ENCODE assay signal across 9 mouse cellular contexts in genomic region chr15:83084022-83084640, GRCm38 (mm10). TPM values are rescaled to one million over a fixed set of nuclear protein-coding genes. Genes with fewer than 3 reads are reported as not detected.
DNase-seq lines count a peak whose midpoint lies in the region; ATAC-seq and TF ChIP-seq lines count a peak whose summit lies in the region.
"Had no signal": no experiment of that assay in that cellular context is flagged by ENCODE, and none has a peak within 500 bp of the region (broad histone marks: within the 10 kb centered on the region; RNA-seq: fewer than 3 reads in every experiment).

No protein-coding gene starts in this region.

- no peak overlapping the region for H3K27ac ChIP-seq in left cerebral cortex, adult 2 months
- H3K27ac ChIP-seq in liver, postnatal 0 days (ENCODE audit: low read depth): no peak overlapping the region
- H3K27ac ChIP-seq: limb, embryonic 12.5 days had no signal

- H3K9me3 ChIP-seq in liver, postnatal 0 days (ENCODE audit: low read length): no peaks in the 10 kb centered on the region
- H3K9me3 ChIP-seq: limb, embryonic 12.5 days had no signal

- no peaks in the 10 kb centered on the region for H3K36me3 ChIP-seq in liver, postnatal 0 days (replicated peaks; ENCODE audit: insufficient read depth, low read length)
- H3K36me3 ChIP-seq: limb, embryonic 12.5 days had no signal

- intact Hi-C loops in heart, postnatal 25 days (cut with DNase I): no loop called here
- intact Hi-C loops in left cerebral cortex, adult 2 months (cut with DNase I): no loop called here

- H3K4me2 ChIP-seq in liver, postnatal 0 days (ENCODE audit: low read depth, low read length): no peak overlapping the region
- H3K4me2 ChIP-seq: limb, embryonic 12.5 days had no signal

- H3K4me3 ChIP-seq in left cerebral cortex, adult 2 months: no peak overlapping the region
- H3K4me3 ChIP-seq in liver, postnatal 0 days (ENCODE audit: low read depth, low read length): no peak overlapping the region
- H3K4me3 ChIP-seq: limb, embryonic 12.5 days had no signal

- no peak for TF ChIP-seq EP300 in liver, postnatal 0 days (IDR thresholded peaks at IDR 0.05; ENCODE audit: low read depth)

- TF ChIP-seq CTCF in left cerebral cortex, adult 2 months (IDR thresholded peaks at IDR 0.05): no peak
- TF ChIP-seq CTCF in liver, postnatal 0 days (IDR thresholded peaks at IDR 0.05; ENCODE audit: low read depth): no peak

- peak; percentile 23 for DNase-seq in adrenal gland, postnatal 14 days
- DNase-seq in adrenal gland, adult 8-10 months: no peak
- DNase-seq in NIH3T3 (ENCODE audit: low read depth): peak; percentile 39
- peak; percentile 26 for DNase-seq in heart, postnatal 25 days (ENCODE audit: low spot score)
- peak; percentile 24 to 51 for DNase-seq in left cerebral cortex, adult 2 months (ENCODE audit: extremely low spot score in 1 of 2, low spot score in 2 of 2)
- DNase-seq in thymus, postnatal 4 days: peak; percentile 34
- no peak for DNase-seq in liver, postnatal 0 days
- no peak for DNase-seq in lung, postnatal 4 days

- no peak overlapping the region for H3K9ac ChIP-seq in liver, postnatal 0 days (replicated peaks)
- H3K9ac ChIP-seq: limb, embryonic 12.5 days had no signal

- no peak for ATAC-seq in liver, postnatal 0 days

- peaks cover 6% of the 10 kb centered on the region; the same call in 1 of the 2 replicates for H3K27me3 ChIP-seq in liver, postnatal 0 days (ENCODE audit: insufficient read depth, low read length)

- peaks cover 3% of the 10 kb centered on the region; the same call in 1 of the 2 replicates for H3K4me1 ChIP-seq in liver, postnatal 0 days (ENCODE audit: insufficient read depth)

- 49% methylated on average over 13 of the region's 13 CpGs for WGBS in liver, postnatal 0 days (ENCODE audit: insufficient replicate concordance)

RNA-seq across cellular contexts. Expression of gene Serhl, which starts 5.2 kb away (rescaled TPM):
- 53.8 and 63.2 TPM in 2 replicates for total RNA-seq in adrenal gland, postnatal 14 days (2021)
- total RNA-seq in adrenal gland, adult 8-10 months (2022): 10 to 100 TPM; 42.1 to 73.7 (median 60.6) TPM
- 10 to 100 TPM; 40.5 to 44.8 TPM for total RNA-seq in heart, postnatal 25 days (2021)
- total RNA-seq in left cerebral cortex, adult 2 months (2021): 10 to 100 TPM in 1 of 2 experiments, 1 to 10 TPM in 1; 9.0 to 10.2 TPM
- 24.2 and 24.3 TPM in 2 replicates for polyA plus RNA-seq in liver, postnatal 0 days (2015; fragmentation: Nextera tagmentation; extraction: Ambion mirVana)

RNA-seq across cellular contexts. Expression of gene Rrp7a, which starts 38.5 kb away (rescaled TPM):
- 95.0 and 99.4 TPM in 2 replicates for total RNA-seq in adrenal gland, postnatal 14 days (2021)
- 100 to 1,000 TPM; 100 to 115 (median 102) TPM for total RNA-seq in adrenal gland, adult 8-10 months (2022)
- 10 to 100 TPM; 40.3 to 41.9 TPM for total RNA-seq in heart, postnatal 25 days (2021)
- 100 to 1,000 TPM; 147 to 159 TPM for total RNA-seq in left cerebral cortex, adult 2 months (2021)
- 15.2 and 16.0 TPM in 2 replicates for polyA plus RNA-seq in liver, postnatal 0 days (2015; fragmentation: Nextera tagmentation; extraction: Ambion mirVana)

RNA-seq across cellular contexts. Expression of gene Nfam1, which starts 51.0 kb away (rescaled TPM):
- 2.6 and 5.9 TPM in 2 replicates for total RNA-seq in adrenal gland, postnatal 14 days (2021)
- 1 to 10 TPM; 2.5 to 4.6 (median 3.8) TPM for total RNA-seq in adrenal gland, adult 8-10 months (2022)
- total RNA-seq in heart, postnatal 25 days (2021): 1 to 10 TPM; 2.9 TPM
- total RNA-seq in left cerebral cortex, adult 2 months (2021): 1 to 10 TPM; 2.2 to 2.8 TPM
- 9.4 and 10.4 TPM in 2 replicates for polyA plus RNA-seq in liver, postnatal 0 days (2015; fragmentation: Nextera tagmentation; extraction: Ambion mirVana)

Comparison
In these comparisons a context has a peak if more than half of its experiments do, and no peak if none do; other contexts are left out.
1. DNase-seq: peak in adrenal gland, postnatal 14 days (single experiment), NIH3T3 (single experiment), heart, postnatal 25 days (single experiment), left cerebral cortex, adult 2 months (2 of 2) and thymus, postnatal 4 days (single experiment); none in adrenal gland, adult 8-10 months (single experiment), liver, postnatal 0 days (single experiment) and lung, postnatal 4 days (0 of 2).